Mouse (Mus musculus): ENCODE data around the gene Maco1. TPM values are rescaled to one million over a fixed set of nuclear protein-coding genes. Genes with fewer than 3 reads are reported as not detected.
A peak's percentile ranks its signal among the peaks of the same experiment; 100 is the strongest.

Maco1 gene
- polyA plus RNA-seq, 1 experiment from 2014 or later, result 22.0 TPM

DNA sequence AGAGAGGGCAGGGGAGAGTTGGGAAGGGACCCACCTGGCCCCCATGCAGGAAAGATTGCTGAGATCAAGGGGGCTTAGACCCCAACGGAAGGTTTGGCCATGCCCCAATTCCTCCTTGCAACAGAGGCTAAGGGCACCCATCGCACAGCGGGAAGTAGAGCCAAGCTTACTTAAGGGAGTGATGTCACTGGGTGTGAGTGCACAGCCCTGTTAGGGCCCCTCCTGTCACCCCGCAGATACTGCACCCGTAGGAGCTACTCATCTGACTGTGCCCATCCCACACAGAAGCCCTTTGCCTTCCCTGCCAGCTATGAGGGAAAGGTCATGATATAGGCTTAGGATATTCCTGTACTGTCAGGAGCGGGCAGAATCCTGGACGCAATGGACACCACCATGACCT, 93.6 kb downstream of the Maco1 start:
- Histone ChIP-seq H3K9me3 (replicated peaks) (no peaks in the 10 kb centered on the region), H3K4me1 (replicated peaks) (peaks cover 67% of the 10 kb centered on the region), H3K4me2 (no peak overlapping the region), H3K27me3 (no peaks in the 10 kb centered on the region), H3K36me3 (no peaks in the 10 kb centered on the region), H3K9ac (no peak overlapping the region), H3K27ac (peak overlapping the region; percentile 65; the same call in 1 of the 2 replicates), H3K4me3 (no peak overlapping the region)
- 90% methylated on average over 7 of the region's 7 CpGs for WGBS
- no peak for ATAC-seq (replicated peaks; ENCODE audit: insufficient number of reproducible peaks, insufficient read depth, low FRiP score, low read depth)

DNA sequence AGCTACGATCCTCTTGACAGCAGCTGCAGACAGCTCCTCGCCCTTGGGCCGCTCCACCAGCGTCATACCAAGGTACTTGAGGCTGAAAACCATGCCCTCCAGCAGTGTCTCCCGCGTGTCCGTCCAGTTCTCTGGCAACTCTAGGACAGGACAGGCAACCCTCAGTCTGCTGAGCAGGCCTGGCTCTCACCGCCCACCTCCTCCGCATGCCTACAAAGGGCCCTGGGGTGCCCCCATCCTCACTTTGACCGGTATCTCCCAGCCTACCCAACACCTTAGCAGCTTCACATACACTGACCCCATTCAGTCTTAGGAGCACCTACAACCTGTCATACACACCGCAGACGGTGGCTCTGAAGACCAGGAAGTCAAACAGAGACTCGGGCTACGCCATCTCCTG, 94.2 kb downstream of the Maco1 start:
- Histone ChIP-seq H3K4me2 (no peak overlapping the region), H3K36me3 (no peaks in the 10 kb centered on the region), H3K9ac (no peak overlapping the region), H3K4me3 (no peak overlapping the region), H3K4me1 (replicated peaks) (peaks cover 67% of the 10 kb centered on the region), H3K27ac (peak overlapping the region; percentile 22; the same call in 1 of the 2 replicates), H3K27me3 (no peaks in the 10 kb centered on the region), H3K9me3 (replicated peaks) (no peaks in the 10 kb centered on the region)
- no peak for ATAC-seq (replicated peaks; ENCODE audit: insufficient number of reproducible peaks, insufficient read depth, low FRiP score, low read depth)
- WGBS, result 90% methylated on average over 14 of the region's 14 CpGs

DNA sequence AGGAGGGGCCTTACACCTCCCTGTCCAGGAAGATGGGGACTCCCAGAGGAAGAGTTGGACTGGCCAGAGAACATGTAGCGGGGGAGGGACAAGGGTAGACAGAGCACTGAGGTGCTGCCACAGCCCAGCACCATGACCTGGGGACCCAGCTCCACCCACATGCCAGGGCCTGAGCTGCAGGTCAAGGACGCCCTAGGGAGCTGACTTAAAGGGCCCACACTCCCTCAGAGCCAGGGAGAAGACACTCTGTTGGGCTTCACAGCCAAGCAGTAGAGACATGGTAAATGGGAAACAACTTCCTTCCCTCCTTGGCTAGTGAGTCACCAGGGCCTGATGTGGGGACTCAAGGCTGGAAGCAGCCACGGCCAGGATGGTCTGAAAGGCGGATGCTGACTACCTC, 94.8 kb downstream of the Maco1 start:
- H3K9ac ChIP-seq, result no peak overlapping the region
- H3K4me1 ChIP-seq (replicated peaks), result peaks cover 68% of the 10 kb centered on the region
- no peaks in the 10 kb centered on the region for H3K9me3 ChIP-seq (replicated peaks)
- no peaks in the 10 kb centered on the region for H3K36me3 ChIP-seq
- H3K4me2 ChIP-seq, result no peak overlapping the region
- no peak for ATAC-seq (replicated peaks; ENCODE audit: insufficient number of reproducible peaks, insufficient read depth, low FRiP score, low read depth)
- H3K27ac ChIP-seq, result peak overlapping the region; percentile 22; the same call in 1 of the 2 replicates
- no peaks in the 10 kb centered on the region for H3K27me3 ChIP-seq
- no peak overlapping the region for H3K4me3 ChIP-seq
- WGBS, result 75% methylated on average over 4 of the region's 4 CpGs

DNA sequence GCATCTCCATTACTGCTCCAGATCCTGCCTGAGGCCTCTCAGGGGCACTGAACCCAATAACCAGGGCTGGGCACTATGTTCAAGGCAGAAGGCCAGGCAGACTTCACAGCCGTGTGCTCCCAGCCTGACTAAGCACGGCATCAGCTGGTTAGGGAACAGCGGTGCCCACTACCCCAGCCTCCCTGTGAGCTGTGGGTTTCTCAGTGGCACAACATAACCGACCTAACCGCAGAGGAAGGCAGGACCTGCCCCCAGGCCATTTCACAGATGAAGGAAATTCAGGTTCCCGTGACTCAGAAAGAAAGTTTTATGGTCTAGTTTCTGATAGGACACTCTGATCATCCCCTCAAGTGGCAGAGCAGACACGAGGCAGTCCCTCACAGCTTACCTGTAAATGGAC, 96.2 kb downstream of the Maco1 start:
- no peaks in the 10 kb centered on the region for H3K27me3 ChIP-seq
- no peaks in the 10 kb centered on the region for H3K36me3 ChIP-seq
- H3K9me3 ChIP-seq (replicated peaks), result no peaks in the 10 kb centered on the region
- H3K27ac ChIP-seq, result no peak overlapping the region
- H3K4me2 ChIP-seq, result no peak overlapping the region
- 78% methylated on average over 7 of the region's 7 CpGs for WGBS
- H3K4me3 ChIP-seq, result no peak overlapping the region
- ATAC-seq (replicated peaks; ENCODE audit: insufficient number of reproducible peaks, insufficient read depth, low FRiP score, low read depth), result no peak
- H3K9ac ChIP-seq, result no peak overlapping the region
- H3K4me1 ChIP-seq (replicated peaks), result peaks cover 72% of the 10 kb centered on the region

DNA sequence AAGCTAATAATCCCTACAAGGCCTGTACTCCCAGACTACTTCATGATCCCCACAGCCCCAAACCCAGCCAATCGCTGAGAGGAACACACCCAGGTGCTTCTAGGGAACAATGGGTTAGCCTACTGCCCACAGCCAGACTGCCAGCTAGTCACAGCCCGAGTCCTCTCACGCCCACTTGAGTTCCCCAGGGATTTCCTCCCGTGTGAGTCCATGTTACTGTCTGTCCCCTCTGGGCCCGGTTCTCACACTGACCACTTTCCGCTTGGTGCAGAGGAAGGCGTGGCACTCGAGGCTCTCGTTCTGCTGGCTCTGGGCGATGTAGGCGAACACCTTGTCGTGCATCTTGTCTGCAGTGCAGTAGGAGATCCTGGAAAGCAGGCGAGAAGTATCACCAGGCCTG, 98.2 kb downstream of the Maco1 start:
- Histone ChIP-seq H3K4me2 (no peak overlapping the region), H3K27ac (no peak overlapping the region), H3K9me3 (replicated peaks) (no peaks in the 10 kb centered on the region), H3K4me3 (no peak overlapping the region), H3K4me1 (replicated peaks) (peaks cover 62% of the 10 kb centered on the region), H3K36me3 (no peaks in the 10 kb centered on the region), H3K27me3 (no peaks in the 10 kb centered on the region), H3K9ac (no peak overlapping the region)
- ATAC-seq (replicated peaks; ENCODE audit: insufficient number of reproducible peaks, insufficient read depth, low FRiP score, low read depth), result no peak
- WGBS, result 68% methylated on average over 13 of the region's 13 CpGs

DNA sequence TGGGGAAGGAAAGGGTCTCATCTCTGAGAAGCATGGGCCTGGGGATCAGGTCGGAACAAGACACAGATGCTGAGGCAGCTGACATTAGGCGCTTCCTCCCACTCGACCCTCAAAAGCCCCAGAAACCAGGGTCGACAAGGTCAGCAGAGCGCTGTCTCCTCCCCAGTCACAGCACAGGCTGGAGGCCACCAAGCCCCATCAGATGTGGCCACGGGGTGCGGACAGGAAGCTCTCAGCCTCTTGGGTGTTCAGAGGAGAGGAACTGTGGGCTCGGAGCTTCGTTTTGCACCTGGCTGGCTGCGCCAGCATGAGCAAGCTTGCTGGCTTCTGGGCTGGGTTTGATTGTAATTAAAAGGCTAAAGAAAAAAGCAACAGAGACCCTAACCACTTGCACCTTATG, 98.8 kb downstream of the Maco1 start:
- Histone ChIP-seq H3K4me1 (replicated peaks) (peaks cover 57% of the 10 kb centered on the region), H3K27me3 (no peaks in the 10 kb centered on the region), H3K9ac (no peak overlapping the region), H3K9me3 (replicated peaks) (no peaks in the 10 kb centered on the region), H3K36me3 (no peaks in the 10 kb centered on the region), H3K4me2 (no peak overlapping the region), H3K27ac (no peak overlapping the region), H3K4me3 (no peak overlapping the region)
- WGBS, result 42% methylated on average over 10 of the region's 10 CpGs
- no peak for ATAC-seq (replicated peaks; ENCODE audit: insufficient number of reproducible peaks, insufficient read depth, low FRiP score, low read depth)

DNA sequence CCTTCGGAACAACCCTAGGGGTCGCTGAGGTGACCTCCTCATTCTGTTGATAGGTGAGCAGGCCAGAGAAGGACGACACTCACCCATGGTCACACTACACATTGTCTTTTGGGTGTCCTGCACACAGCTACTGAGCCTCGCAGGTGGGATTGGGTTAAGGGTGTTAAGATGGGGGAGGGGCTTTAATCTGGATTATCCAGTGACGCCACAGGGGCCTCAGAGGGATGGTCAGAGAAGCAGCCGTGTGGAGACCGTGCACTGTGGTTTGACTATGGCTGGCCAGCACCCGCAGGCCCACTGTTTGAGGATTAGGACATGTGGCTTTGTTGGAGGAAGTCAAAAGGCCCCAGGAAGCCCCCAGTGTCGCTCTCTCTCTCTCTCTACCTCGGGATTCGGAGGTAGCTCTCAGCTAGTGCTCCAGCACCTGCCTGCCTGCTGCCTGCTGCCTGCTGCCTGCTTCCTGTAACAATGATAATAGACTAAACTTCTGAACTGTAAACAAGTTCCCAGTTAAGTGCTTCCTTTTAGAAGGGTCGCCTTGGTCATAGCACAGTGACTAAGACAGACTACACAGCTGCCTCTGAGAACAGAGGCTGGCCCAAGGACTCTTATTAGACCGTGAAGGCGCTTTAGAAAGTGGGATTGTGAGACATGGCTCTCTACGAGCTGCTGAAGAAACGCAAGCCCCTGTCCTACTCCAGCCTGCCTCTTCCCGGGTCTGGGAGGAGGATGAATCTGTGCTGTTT, 99.5 kb downstream of the Maco1 start:
- H3K4me2 ChIP-seq, result no peak overlapping the region
- 46% methylated on average over 17 of the region's 17 CpGs for WGBS
- H3K4me1 ChIP-seq (replicated peaks), result peaks cover 51% of the 10 kb centered on the region
- H3K27ac ChIP-seq, result peak overlapping the region; percentile 17; the same call in 1 of the 2 replicates
- no peak for ATAC-seq (replicated peaks; ENCODE audit: insufficient number of reproducible peaks, insufficient read depth, low FRiP score, low read depth)
- H3K9ac ChIP-seq, result no peak overlapping the region
- H3K36me3 ChIP-seq, result peaks cover 4% of the 10 kb centered on the region; the same call in 1 of the 2 replicates
- H3K4me3 ChIP-seq, result no peak overlapping the region
- H3K9me3 ChIP-seq (replicated peaks), result no peaks in the 10 kb centered on the region
- H3K27me3 ChIP-seq, result no peaks in the 10 kb centered on the region

DNA sequence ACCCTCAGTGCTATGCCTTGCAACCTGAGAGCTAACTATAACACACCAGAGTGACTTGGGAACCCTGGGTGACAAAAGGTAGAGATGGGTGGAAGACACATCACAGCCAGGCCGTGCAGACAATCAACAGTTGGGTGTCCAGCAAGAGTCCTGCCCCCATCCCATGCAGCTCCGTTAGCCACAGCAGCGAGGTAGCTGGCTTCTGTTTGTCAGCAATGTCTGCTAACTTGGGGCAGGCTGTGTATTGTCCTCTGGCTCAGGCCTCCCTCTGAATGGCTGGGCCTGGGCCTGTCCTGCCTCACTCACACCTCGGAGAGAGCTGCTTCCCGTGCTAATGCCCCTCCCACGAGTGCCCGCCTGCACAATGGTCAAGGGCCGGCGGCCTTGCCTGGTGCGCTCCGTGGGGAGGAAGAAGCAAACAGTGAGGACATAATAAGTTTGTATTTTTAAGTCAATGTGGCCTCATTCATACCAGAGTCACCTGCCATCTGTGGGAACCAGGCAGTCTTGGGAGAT, 100.2 kb downstream of the Maco1 start:
- peaks cover 45% of the 10 kb centered on the region for H3K4me1 ChIP-seq (replicated peaks)
- no peaks in the 10 kb centered on the region for H3K27me3 ChIP-seq
- no peak overlapping the region for H3K9ac ChIP-seq
- peak overlapping the region; percentile 17; the same call in 1 of the 2 replicates for H3K27ac ChIP-seq
- H3K36me3 ChIP-seq, result peaks cover 4% of the 10 kb centered on the region; the same call in 1 of the 2 replicates
- no peak overlapping the region for H3K4me2 ChIP-seq
- WGBS, result 35% methylated on average over 11 of the region's 11 CpGs
- ATAC-seq (replicated peaks; ENCODE audit: insufficient number of reproducible peaks, insufficient read depth, low FRiP score, low read depth), result no peak
- H3K9me3 ChIP-seq (replicated peaks), result no peaks in the 10 kb centered on the region
- no peak overlapping the region for H3K4me3 ChIP-seq

Other genes with a start within 250 kb of the Maco1 start
- 5.1 and 6.6 TPM in 2 replicates for gene Man1c1, start 149.1 kb downstream of the Maco1 start, polyA plus RNA-seq (2015; fragmentation: Nextera tagmentation; extraction: Ambion mirVana)
- gene Ldlrap1, start 85.3 kb downstream of the Maco1 start, polyA plus RNA-seq (2015; fragmentation: Nextera tagmentation; extraction: Ambion mirVana), result 11.6 and 16.0 TPM in 2 replicates
- gene Rhd, start 11.2 kb upstream of the Maco1 start, polyA plus RNA-seq (2015; fragmentation: Nextera tagmentation; extraction: Ambion mirVana), result 5.4 and 8.9 TPM in 2 replicates
- 142 TPM in 2 replicates for gene Tmem50a, start 61.7 kb upstream of the Maco1 start, polyA plus RNA-seq (2015; fragmentation: Nextera tagmentation; extraction: Ambion mirVana)
- 366 and 379 TPM in 2 replicates for gene Rsrp1, start 70.2 kb upstream of the Maco1 start, polyA plus RNA-seq (2015; fragmentation: Nextera tagmentation; extraction: Ambion mirVana)
- gene Syf2, start 77.6 kb upstream of the Maco1 start, polyA plus RNA-seq (2015; fragmentation: Nextera tagmentation; extraction: Ambion mirVana), result 52.6 and 57.6 TPM in 2 replicates

All from heart, embryonic 15.5 days (tissue).